Mouse (Mus musculus): ENCODE results near the gene Fance.

- TF ChIP-seq CTCF (IDR thresholded peaks at IDR 0.05; ENCODE audit: extremely low read depth, insufficient read length, insufficient replicate concordance, low read depth, low read length) (no peak), POLR2A (IDR thresholded peaks at IDR 0.05; ENCODE audit: low read depth, low read length) (peak; percentile 86)
These were observed at the start of gene Fance for GRCm38 (mm10) chr17:28313212-28313879.
